Mouse (Mus musculus): ENCODE measurements around the gene Nudt2. TPM values are rescaled to one million over a fixed set of nuclear protein-coding genes. Genes with fewer than 3 reads are reported as not detected.

Nudt2 gene
- polyA plus RNA-seq, 1 experiment from 2014 or later = 66.3 TPM

DNA sequence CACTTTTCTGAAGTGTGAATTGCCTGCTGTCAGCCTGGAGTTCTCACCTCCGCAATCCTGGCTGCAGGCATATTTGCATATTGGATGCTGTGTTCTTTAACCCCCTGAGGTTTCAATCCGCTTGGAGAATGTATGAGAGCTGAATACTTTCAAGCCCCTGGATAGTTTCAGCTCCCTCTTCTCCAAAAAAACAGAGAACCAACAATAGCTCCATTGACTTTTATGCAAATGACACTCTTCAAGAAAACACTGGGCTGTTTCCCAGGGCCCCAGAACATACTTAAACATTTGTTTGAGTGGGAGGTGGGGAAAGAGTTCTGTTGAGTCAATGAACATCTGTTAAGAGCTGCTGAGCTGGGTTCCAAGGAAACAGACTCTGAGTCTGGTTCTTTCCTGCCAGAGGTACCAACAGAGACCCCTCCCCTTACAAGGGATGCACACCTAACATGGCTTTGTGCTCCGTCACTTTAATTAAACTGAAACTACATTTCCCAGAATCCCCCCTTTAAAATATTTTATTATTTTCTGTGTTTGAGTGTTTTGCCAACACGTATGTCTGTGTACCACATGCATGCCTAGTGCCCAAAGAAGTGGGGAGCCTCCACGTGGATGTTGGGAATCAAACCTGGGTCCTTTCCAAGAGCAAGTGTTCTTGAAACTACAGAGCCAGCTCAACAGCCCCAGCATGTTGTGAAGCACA is 5.9 kb downstream of the Nudt2 start:
- Histone ChIP-seq H3K27me3 (replicated peaks) (no peaks in the 10 kb centered on the region), H3K4me2 (no peak overlapping the region), H3K27ac (no peak overlapping the region), H3K4me3 (no peak overlapping the region), H3K9me3 (no peaks in the 10 kb centered on the region), H3K36me3 (replicated peaks) (no peaks in the 10 kb centered on the region), H3K4me1 (peaks cover 22% of the 10 kb centered on the region; the same call in 1 of the 2 replicates), H3K9ac (no peak overlapping the region)
- peak; percentile 43 for ATAC-seq (replicated peaks)
- 21% methylated on average over 5 of the region's 5 CpGs for WGBS

DNA sequence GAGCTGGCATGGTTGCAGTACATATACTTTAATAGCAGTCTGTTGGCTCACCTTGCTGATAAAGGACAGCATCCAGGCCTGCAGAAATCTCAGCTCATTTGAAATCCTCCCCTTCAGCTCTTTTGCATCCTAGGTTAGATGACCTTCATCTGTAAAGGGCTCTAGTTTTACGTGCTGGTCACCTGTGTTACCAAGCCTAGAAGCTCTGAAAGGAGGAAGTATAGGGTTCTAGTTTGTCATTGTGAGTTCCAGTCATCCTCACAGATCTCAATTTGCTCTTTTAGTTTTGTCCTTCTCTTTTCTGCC is 6.4 kb downstream of the Nudt2 start:
- Histone ChIP-seq H3K4me2 (no peak overlapping the region), H3K9ac (no peak overlapping the region), H3K9me3 (no peaks in the 10 kb centered on the region), H3K36me3 (replicated peaks) (no peaks in the 10 kb centered on the region), H3K4me1 (peaks cover 22% of the 10 kb centered on the region; the same call in 1 of the 2 replicates), H3K27ac (no peak overlapping the region), H3K4me3 (no peak overlapping the region), H3K27me3 (replicated peaks) (no peaks in the 10 kb centered on the region)
- 77% methylated on average over 1 of the region's 1 CpGs for WGBS
- no peak for ATAC-seq (replicated peaks)

DNA sequence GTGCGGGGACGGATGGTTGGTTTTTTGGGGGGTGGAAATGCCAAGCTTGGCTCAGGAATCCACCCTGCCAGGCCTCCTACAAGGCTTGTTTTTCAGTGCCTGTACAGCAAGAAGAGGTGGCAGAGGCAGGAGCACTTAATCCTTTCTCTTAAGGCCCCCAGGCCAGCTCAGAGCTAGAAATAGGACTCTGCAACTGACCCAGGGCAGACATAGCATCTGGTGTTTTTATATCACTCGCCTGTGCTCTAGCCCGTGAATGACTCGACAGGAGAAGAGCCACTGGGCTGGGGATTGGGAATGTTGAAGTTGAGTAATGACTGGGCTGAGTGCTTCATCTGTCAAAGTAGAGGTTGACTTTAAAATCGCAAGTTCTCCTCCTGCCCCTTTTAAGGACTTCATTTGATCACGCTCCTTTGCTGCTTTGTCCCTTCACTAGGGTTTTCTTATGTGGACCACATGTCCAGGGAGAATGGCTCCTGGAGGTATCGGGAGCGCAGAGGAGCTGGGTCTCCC is 12.8 kb downstream of the Nudt2 start:
- Histone ChIP-seq H3K9me3 (no peaks in the 10 kb centered on the region), H3K27me3 (replicated peaks) (no peaks in the 10 kb centered on the region), H3K36me3 (replicated peaks) (no peaks in the 10 kb centered on the region; the same call in 1 of the 2 replicates), H3K4me1 (peaks cover 4% of the 10 kb centered on the region; the same call in 1 of the 2 replicates), H3K9ac (no peak overlapping the region), H3K27ac (no peak overlapping the region), H3K4me3 (no peak overlapping the region), H3K4me2 (no peak overlapping the region)
- no peak for ATAC-seq (replicated peaks)
- 91% methylated on average over 9 of the region's 9 CpGs for WGBS

DNA sequence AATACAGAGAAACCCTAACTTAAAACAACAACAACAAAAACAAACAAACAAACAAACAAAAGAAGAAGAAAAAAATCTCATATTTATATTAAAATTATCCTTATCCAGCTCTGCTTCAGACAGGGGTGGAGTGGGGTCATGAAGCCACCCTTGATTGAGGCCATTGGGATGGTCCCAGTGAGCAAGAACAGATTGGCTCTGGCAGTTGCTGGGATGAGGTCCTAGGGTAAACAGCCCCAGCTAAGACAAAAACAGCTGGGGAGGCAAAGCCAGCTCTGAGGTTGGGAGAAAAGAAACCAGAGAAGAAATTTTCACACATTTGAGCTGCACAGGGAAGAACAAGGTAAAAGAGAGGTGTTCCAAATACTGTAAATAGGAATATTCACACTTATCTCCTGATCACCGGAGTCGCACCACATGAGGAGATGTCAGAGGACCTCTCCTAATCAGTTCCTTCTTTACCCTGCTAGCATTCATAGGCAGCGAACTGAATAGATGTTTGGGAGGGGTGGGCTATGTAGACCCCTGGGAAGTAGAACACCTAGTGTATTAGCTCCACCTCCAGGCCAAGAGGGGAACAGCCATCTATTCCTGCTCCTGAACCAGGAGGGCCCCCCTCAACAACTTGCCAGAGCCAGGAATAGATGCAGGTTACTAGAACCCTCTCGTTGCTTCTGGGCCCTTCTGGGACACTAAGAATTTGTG is 14.0 kb downstream of the Nudt2 start:
- WGBS = 69% methylated on average over 4 of the region's 4 CpGs
- no peak overlapping the region for H3K9ac ChIP-seq

DNA sequence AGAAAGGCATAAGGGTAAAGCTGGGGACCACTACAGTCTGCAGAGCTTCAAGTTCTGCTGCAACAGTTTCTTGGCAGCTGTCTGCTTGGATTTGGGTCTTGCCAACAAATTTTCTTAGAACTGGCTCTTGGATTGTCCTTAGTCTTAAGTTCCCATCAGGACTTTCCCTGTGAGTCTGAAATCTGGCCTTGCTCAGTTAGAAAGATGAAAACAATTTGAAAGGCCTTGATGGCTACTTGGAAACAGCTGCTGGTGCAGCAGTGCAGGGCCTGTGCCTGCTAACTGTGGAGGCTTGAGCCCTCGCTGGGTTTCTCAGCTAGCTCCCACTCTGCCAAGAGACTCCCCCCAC is 14.5 kb downstream of the Nudt2 start:
- H3K4me2 ChIP-seq = no peak overlapping the region
- H3K9me3 ChIP-seq = no peaks in the 10 kb centered on the region
- H3K36me3 ChIP-seq (replicated peaks) = no peaks in the 10 kb centered on the region; the same call in 1 of the 2 replicates
- peaks cover 4% of the 10 kb centered on the region; the same call in 1 of the 2 replicates for H3K4me1 ChIP-seq
- no peaks in the 10 kb centered on the region for H3K27me3 ChIP-seq (replicated peaks)
- WGBS = 85% methylated on average over 1 of the region's 1 CpGs
- no peak overlapping the region for H3K4me3 ChIP-seq
- no peak for ATAC-seq (replicated peaks)
- no peak overlapping the region for H3K9ac ChIP-seq
- H3K27ac ChIP-seq = no peak overlapping the region

More for the DNA sequence above, 14.0 kb downstream of the Nudt2 start:
- no peak overlapping the region for H3K4me3 ChIP-seq
- no peaks in the 10 kb centered on the region for H3K27me3 ChIP-seq (replicated peaks)
- H3K9me3 ChIP-seq = no peaks in the 10 kb centered on the region
- no peak for ATAC-seq (replicated peaks)
- H3K4me2 ChIP-seq = no peak overlapping the region
- H3K36me3 ChIP-seq (replicated peaks) = no peaks in the 10 kb centered on the region; the same call in 1 of the 2 replicates
- H3K4me1 ChIP-seq = peaks cover 4% of the 10 kb centered on the region; the same call in 1 of the 2 replicates
- H3K27ac ChIP-seq = no peak overlapping the region

DNA sequence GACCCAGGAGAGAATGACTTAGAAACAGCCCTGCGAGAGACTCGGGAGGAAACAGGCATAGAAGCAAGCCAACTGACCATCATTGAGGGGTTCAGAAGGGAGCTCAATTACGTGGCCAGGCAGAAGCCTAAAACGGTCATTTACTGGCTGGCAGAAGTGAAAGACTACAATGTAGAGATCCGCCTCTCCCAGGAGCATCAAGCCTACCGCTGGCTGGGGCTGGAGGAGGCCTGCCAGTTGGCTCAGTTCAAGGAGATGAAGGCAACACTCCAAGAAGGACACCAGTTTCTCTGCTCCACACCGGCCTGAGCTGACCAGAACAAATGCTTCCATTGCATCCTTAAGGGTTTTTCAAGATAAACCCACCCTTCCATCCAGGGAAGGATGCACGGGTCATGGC is 15.3 kb downstream of the Nudt2 start:
- Histone ChIP-seq H3K36me3 (replicated peaks) (no peaks in the 10 kb centered on the region; the same call in 1 of the 2 replicates), H3K27ac (no peak overlapping the region), H3K27me3 (replicated peaks) (no peaks in the 10 kb centered on the region), H3K4me3 (no peak overlapping the region), H3K4me1 (peaks cover 4% of the 10 kb centered on the region; the same call in 1 of the 2 replicates), H3K9me3 (no peaks in the 10 kb centered on the region), H3K4me2 (no peak overlapping the region), H3K9ac (no peak overlapping the region)
- 81% methylated on average over 8 of the region's 8 CpGs for WGBS
- ATAC-seq (replicated peaks) = no peak

DNA sequence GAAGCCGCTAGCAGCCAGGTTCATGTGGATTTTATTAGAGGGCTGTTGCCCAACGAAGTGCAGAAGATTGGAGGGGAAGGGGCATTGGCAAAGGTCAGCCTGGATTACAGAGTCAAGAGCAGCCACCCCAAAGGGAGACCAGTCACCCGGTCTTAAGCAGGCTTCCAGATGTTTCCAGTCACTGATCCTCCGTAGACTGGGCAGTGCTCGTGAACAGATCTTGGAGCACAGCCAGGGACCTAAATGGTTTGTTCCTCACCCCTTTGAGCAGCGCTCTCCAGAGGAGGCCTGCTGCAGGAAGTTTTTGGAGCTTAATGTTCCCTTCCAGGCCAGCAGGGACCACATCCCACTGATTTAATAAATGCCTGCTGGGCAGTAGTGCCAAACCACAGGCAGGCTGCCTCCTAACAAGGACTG is 16.7 kb downstream of the Nudt2 start:
- Histone ChIP-seq H3K27me3 (replicated peaks) (no peaks in the 10 kb centered on the region), H3K9me3 (no peaks in the 10 kb centered on the region), H3K4me3 (no peak overlapping the region), H3K4me1 (peaks cover 4% of the 10 kb centered on the region; the same call in 1 of the 2 replicates), H3K9ac (no peak overlapping the region), H3K36me3 (replicated peaks) (no peaks in the 10 kb centered on the region; the same call in 1 of the 2 replicates), H3K4me2 (no peak overlapping the region), H3K27ac (no peak overlapping the region)
- 57% methylated on average over 6 of the region's 6 CpGs for WGBS
- ATAC-seq (replicated peaks) = no peak

DNA sequence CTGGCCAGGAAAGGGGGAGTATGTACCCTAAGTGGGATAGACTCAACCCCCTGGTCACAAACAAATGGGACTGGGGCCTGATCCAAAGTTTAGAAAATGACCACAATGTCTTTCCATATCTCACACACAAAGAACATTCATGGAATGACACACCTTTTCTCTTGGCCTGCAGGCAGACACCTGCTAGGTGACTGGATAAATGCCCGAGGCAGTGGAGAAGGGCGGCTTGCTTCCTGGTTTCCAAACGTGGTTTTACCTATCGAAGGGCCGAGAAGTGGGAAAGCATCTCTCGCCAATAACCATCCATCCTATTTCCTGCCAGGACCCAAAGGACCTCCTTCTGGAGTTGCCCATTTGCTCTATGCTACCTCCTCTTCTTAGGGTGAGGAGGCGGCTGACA is 28.0 kb downstream of the Nudt2 start:
- 83% methylated on average over 7 of the region's 7 CpGs for WGBS
- no peak overlapping the region for H3K4me2 ChIP-seq

DNA sequence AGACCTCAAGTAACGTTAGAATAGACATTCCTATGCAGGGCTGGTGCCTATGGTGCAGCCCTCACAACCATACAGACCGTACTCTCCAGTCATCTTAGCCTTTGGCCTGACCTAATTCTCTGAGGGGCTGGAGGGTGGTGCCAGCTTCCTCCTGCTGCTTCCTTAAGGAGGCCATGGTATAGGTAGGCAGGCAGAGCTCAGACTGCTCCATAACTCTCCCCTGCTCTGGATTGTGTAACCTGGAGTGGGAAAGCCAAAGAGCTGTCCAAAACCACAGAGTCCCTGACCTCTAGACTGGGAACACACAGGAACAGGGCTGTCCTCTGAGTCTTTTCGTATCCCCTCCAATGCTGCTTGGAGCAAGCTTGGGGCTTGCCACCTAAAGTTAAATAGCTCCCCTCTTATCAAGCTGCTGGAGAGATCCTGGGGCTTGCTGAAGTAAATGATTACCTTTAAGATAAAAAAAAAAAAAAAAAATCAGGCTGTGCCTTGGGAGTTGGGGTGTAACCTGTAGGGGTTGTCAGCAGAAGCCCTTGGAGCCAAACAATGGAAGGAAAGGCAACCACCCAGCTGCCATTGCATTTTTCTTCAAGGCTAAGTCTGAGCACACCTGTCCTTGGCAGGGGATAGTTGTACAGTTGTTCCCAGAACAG is 28.6 kb downstream of the Nudt2 start:
- H3K36me3 ChIP-seq (replicated peaks) = no peaks in the 10 kb centered on the region
- H3K9me3 ChIP-seq = no peaks in the 10 kb centered on the region
- H3K4me3 ChIP-seq = no peak overlapping the region
- H3K4me1 ChIP-seq = peaks cover 15% of the 10 kb centered on the region
- no peak for ATAC-seq (replicated peaks)
- H3K27me3 ChIP-seq (replicated peaks) = peaks cover 23% of the 10 kb centered on the region
- 82% methylated on average over 3 of the region's 3 CpGs for WGBS
- no peak overlapping the region for H3K9ac ChIP-seq
- H3K27ac ChIP-seq = no peak overlapping the region
- no peak overlapping the region for H3K4me2 ChIP-seq

More for the DNA sequence above, 28.0 kb downstream of the Nudt2 start:
- Histone ChIP-seq H3K4me1 (peaks cover 10% of the 10 kb centered on the region), H3K27ac (no peak overlapping the region), H3K9me3 (no peaks in the 10 kb centered on the region), H3K9ac (no peak overlapping the region), H3K36me3 (replicated peaks) (no peaks in the 10 kb centered on the region), H3K27me3 (replicated peaks) (peaks cover 17% of the 10 kb centered on the region), H3K4me3 (no peak overlapping the region)
- no peak for ATAC-seq (replicated peaks)

DNA sequence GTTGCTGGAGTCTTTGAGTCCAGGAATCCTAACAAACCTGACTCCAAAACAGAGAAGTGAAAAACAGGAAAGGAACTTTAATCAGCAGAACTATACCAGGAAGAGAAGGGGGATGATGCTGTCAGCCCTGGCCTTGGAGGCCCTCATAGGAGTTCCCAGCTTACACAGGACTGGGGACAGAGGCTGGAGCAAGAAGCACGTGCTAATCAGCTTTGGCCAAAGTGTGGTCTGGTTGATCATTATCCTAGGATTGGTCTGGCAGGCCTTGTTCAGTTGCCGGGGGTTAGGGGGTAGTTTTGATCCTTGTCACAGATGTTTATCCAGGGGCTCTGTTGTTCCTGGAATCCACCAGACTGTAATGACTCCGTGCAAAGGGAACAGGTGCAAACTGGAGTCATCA is 29.4 kb downstream of the Nudt2 start:
- Histone ChIP-seq H3K36me3 (replicated peaks) (no peaks in the 10 kb centered on the region), H3K4me2 (no peak overlapping the region), H3K9me3 (no peaks in the 10 kb centered on the region), H3K27me3 (replicated peaks) (peaks cover 31% of the 10 kb centered on the region), H3K4me3 (no peak overlapping the region), H3K4me1 (peaks cover 23% of the 10 kb centered on the region), H3K9ac (no peak overlapping the region), H3K27ac (no peak overlapping the region)
- WGBS = 45% methylated on average over 3 of the region's 3 CpGs
- ATAC-seq (replicated peaks) = no peak

DNA sequence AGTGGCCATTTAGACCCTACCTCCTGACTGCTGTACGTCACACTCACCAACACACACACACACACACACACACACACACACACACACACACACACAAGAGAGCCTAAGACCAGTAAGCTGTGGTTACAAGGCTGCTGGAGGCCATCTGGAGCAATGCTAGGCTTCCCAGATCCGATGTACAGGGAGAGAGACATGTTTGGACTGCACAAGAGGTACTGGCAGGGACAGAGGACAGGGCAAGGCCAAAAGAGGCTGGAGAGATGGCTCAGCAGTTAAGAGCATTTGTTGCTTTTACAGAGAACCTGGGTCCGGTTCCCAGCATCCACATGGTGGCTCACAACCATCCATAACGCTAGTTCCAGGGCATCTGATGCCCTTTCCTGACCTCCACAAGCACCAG is 30.1 kb downstream of the Nudt2 start:
- peaks cover 38% of the 10 kb centered on the region for H3K27me3 ChIP-seq (replicated peaks)
- H3K9me3 ChIP-seq = no peaks in the 10 kb centered on the region

DNA sequence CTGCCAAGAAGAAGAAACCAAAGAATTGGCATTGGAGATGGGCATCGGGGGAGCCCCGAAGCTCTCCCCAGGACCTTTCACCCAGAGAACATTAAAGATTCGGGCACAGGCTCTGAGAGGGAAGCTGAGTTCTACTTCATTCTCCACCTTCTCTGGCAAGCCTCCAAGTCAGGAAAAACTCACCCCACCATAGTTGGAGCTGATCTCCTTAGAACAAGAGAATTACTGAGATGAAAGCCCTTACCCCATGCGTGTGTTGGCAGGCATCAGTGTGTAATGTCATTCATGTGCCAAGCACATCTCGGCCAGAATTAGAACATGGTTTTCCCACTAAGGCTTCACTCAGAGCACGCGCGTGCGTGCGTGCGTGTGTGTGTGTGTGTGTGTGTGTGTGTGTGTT is 30.9 kb downstream of the Nudt2 start:
- Histone ChIP-seq H3K27ac (no peak overlapping the region), H3K4me3 (no peak overlapping the region), H3K9me3 (no peaks in the 10 kb centered on the region), H3K4me1 (peaks cover 23% of the 10 kb centered on the region), H3K36me3 (replicated peaks) (no peaks in the 10 kb centered on the region), H3K27me3 (replicated peaks) (peaks cover 46% of the 10 kb centered on the region), H3K4me2 (no peak overlapping the region), H3K9ac (no peak overlapping the region)
- peak; percentile 34; the same call in 1 of the 2 replicates for ATAC-seq (replicated peaks)
- WGBS = 68% methylated on average over 11 of the region's 11 CpGs

More for the DNA sequence above, 30.1 kb downstream of the Nudt2 start:
- no peaks in the 10 kb centered on the region for H3K36me3 ChIP-seq (replicated peaks)
- no peak for ATAC-seq (replicated peaks)
- 79% methylated on average over 4 of the region's 4 CpGs for WGBS
- H3K27ac ChIP-seq = no peak overlapping the region
- H3K9ac ChIP-seq = no peak overlapping the region
- no peak overlapping the region for H3K4me2 ChIP-seq
- peaks cover 23% of the 10 kb centered on the region for H3K4me1 ChIP-seq
- H3K4me3 ChIP-seq = no peak overlapping the region

All from midbrain, embryonic 15.5 days (tissue).